Mouse (Mus musculus) kidney, adult 2 months (tissue): Measurements from ENCODE around the gene Slc9a9.
A peak's percentile ranks its signal among the peaks of the same experiment; 100 is the strongest.

Experiments used
- CTCF ChIP-seq: fragments of 200-500 bp; conservative IDR thresholded peaks from 2 replicates; pipeline ENCODE4 v1.5.1; 2011; ENCODE audit warnings: low read depth, mild to moderate bottlenecking, control low read depth, low read length, moderate library complexity, mixed read lengths; ENCODE audit not compliant: insufficient read depth, insufficient read length
- POLR2A ChIP-seq: fragments of 200-500 bp; IDR thresholded peaks from one replicate; pipeline ENCODE4 v1.6.1; 2011; ENCODE audit warnings: low read depth, low read length, control low read depth

DNA sequence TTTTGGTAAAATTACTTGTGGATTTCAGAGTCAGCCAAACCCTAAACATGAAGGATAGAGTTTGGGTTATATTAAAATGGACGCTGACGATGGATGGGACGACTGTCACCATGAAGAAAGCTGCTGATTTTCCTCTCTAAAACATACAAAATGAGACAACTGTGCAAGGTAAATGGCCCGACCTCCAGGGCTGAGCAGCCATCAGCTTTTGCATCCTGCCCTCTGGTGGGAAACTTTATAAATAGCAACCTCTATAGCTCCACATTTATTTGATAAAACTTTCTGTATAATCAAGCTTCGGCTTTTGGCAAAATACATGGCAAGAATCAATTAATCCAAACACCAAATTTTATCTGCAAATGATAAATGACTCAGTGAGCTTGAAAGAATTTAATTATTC, 57.7 kb downstream of the Slc9a9 start:
- TF ChIP-seq POLR2A (no peak), CTCF (peak; percentile 46)
